Mouse (Mus musculus) gastrocnemius, adult 2 months (tissue): ENCODE results near the gene Tatdn2. TPM values are rescaled to one million over a fixed set of nuclear protein-coding genes. Genes with fewer than 3 reads are reported as not detected.
A peak's percentile ranks its signal among the peaks of the same experiment; 100 is the strongest.

Source experiments
- DNase-seq: peaks from one replicate; pipeline ENCODE4 v3.0.0; 2022
- H3K27ac ChIP-seq: fragments of 200-600 bp; 2 replicates; pipeline ENCODE4 v1.8.1; 2022; ENCODE audit warnings: mild to moderate bottlenecking
- H3K4me3 ChIP-seq: fragments of 200-600 bp; 2 replicates; pipeline ENCODE4 v1.8.1; 2022; ENCODE audit warnings: mild to moderate bottlenecking, moderate library complexity
- CTCF ChIP-seq: fragments of 200-600 bp; IDR thresholded peaks from 2 replicates; pipeline ENCODE4 v1.8.1; 2022; ENCODE audit warnings: antibody characterized with exemption, mild to moderate bottlenecking, moderate library complexity
- intact Hi-C: fragments of 180-260 bp; cut with DNase I; formaldehyde crosslinking; loops from one replicate; pipeline ENCODE4 v1.15.1; 2025
- microRNA-seq: library from miRNA; unstranded; fragments of <30 nt; microRNA quantifications from one replicate; pipeline ENCODE4 v1.2.0, GENCODE M21; 2021
- total RNA-seq, 2 experiments: library from RNA; stranded (reverse); gene quantifications; 2 replicates each; pipeline ENCODE4 v1.2.3; 2021

Gene Tatdn2
- total RNA-seq, 2 experiments from 2014 or later = 36.4 to 41.1 TPM

DNA sequence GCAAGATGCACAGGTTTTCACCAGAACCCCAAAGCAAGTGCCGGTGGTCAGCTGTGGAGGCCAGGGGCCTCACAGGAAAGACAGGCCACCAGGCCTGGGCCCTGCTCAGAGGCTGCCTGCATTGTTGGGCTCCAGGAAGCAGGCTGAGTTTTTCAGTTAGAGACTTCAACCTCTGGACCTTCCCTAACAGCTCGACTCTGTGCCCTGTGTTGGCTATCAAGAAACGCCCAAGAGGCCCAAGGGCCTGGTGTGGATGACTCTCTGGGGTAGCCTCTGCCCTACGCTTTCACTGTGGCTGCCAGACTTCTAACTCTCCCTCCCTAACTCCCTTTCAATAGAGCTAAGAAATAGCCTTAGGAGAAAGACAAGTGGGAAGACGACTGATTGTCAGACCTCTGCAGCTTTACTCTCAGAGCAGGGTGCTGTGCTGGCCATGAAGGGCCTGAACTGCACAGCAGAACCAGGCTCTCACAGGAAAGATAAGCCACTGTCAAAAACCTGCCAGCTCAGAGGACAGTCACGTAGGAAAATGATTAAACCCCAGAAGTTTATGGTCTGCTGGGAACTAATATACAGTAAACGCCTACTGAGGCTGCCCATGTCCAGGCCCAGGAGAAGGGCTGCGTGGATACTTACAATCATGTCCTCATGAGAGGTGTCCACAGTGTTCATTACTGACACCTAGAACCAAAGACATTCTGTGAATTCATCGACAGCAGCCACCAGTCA lies 40.6 kb downstream of the Tatdn2 start:
- DNase-seq = no peak
- H3K4me3 ChIP-seq = no peak overlapping the region
- no peak for TF ChIP-seq CTCF
- no peak overlapping the region for H3K27ac ChIP-seq
- intact Hi-C loops = no loop called here

GRCm38 (mm10) chr6:113740236-113741217 lies 43.7 kb downstream of the Tatdn2 start, which contains the start of gene Sec13:
Gene Sec13, minus strand, starts transcription at chr6:113740743.
- peak; percentile 91 for DNase-seq
- peak within 1 kb of the TSS; percentile 93 for H3K27ac ChIP-seq
- intact Hi-C loops = loop anchor here (5.0 kb wide), 1 partner anchor 103 kb away; the partner anchor contains the start of gene Irak2
- TF ChIP-seq CTCF = no peak
- H3K4me3 ChIP-seq = peak within 1 kb of the TSS; percentile 92

DNA sequence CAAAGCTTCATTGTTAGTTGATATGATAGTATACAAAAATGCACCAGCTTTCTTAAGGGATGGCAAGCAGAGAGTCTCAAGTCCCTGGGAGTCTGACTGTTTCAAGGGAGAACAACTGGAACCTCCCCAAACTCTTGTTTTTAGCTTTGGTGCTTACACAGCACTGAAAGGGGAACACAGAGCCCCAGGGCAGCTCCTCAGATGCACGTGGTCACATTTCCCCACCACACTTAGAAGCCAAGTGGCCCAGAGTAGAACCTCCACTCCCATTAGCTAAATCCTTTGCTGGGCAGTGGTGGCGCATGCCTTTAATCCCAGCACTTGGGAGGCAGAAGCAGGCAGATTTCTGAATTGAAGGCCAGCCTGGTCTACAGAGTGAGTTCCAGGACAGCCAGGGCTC lies 44.6 kb downstream of the Tatdn2 start:
- DNase-seq = no peak
- TF ChIP-seq CTCF = no peak
- H3K4me3 ChIP-seq = no peak overlapping the region
- intact Hi-C loops = loop anchor here (5.0 kb wide), 1 partner anchor 104 kb away; the partner anchor contains the start of gene Irak2
- H3K27ac ChIP-seq = no peak overlapping the region

- DNase-seq = no peak
- Histone ChIP-seq H3K4me3 (no peak overlapping the region), H3K27ac (no peak overlapping the region)
- no peak for TF ChIP-seq CTCF
- intact Hi-C loops = loop anchor here (5.0 kb wide), 1 partner anchor 105 kb away; the partner anchor contains the start of gene Irak2
Measured at GRCm38 (mm10) chr6:113742321-113742720, 45.5 kb downstream of the Tatdn2 start.

DNA sequence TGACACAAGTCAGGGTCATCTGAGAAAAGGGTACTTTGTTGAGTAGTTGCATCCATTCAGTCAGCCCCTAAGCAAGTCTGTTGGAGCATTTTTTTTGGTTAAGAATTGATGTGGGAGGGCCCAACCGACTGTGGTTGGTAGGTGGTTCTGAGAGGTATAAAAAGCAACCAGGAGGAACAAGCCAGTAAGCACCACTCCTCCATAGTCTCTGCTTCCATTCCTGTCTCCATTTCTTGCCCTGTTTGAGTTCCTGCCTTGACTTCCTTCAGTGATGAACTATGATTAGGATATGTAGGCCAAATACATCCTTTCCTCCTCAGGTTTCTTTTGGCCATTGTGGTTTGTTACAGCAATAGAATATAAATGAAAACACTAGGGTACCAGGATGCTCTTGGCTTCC lies 46.3 kb downstream of the Tatdn2 start:
- Histone ChIP-seq H3K4me3 (no peak overlapping the region), H3K27ac (no peak overlapping the region)
- intact Hi-C loops = loop anchor here (5.0 kb wide), 1 partner anchor 106 kb away; the partner anchor contains the start of gene Irak2
- DNase-seq = no peak
- TF ChIP-seq CTCF = no peak

GRCm38 (mm10) chr6:113745117-113745516 lies 48.3 kb downstream of the Tatdn2 start:
- no peak for DNase-seq
- intact Hi-C loops = no loop called here
- no peak for TF ChIP-seq CTCF
- Histone ChIP-seq H3K27ac (no peak overlapping the region), H3K4me3 (no peak overlapping the region)

GRCm38 (mm10) chr6:113747284-113747683 lies 50.4 kb downstream of the Tatdn2 start:
- DNase-seq = no peak
- no peak overlapping the region for H3K4me3 ChIP-seq
- no peak for TF ChIP-seq CTCF
- intact Hi-C loops = no loop called here
- no peak overlapping the region for H3K27ac ChIP-seq

- Histone ChIP-seq H3K27ac (no peak overlapping the region), H3K4me3 (peak overlapping the region; percentile 29)
- TF ChIP-seq CTCF = no peak
- intact Hi-C loops = no loop called here
- no peak for DNase-seq
Measured at GRCm38 (mm10) chr6:113748351-113748750, 51.5 kb downstream of the Tatdn2 start.

GRCm38 (mm10) chr6:113749119-113749685 lies 52.4 kb downstream of the Tatdn2 start:
- no peak for TF ChIP-seq CTCF
- intact Hi-C loops = no loop called here
- DNase-seq = no peak
- Histone ChIP-seq H3K4me3 (no peak overlapping the region), H3K27ac (no peak overlapping the region)

Small RNA genes within 50 kb of the gene (microRNA-seq; reads per million reads assigned to microRNA genes)
- not detected for gene Mir7042

Other genes with a start within 250 kb of the Tatdn2 start
- under 1 TPM; 0.25 to 0.26 TPM for gene Il17re, start 238.6 kb upstream of the Tatdn2 start, total RNA-seq
- gene Il17rc, start 225.6 kb upstream of the Tatdn2 start, total RNA-seq = 1 to 10 TPM; 4.2 to 4.7 TPM
- 10 to 100 TPM; 47.5 to 54.4 TPM for gene Creld1, start 213.8 kb upstream of the Tatdn2 start, total RNA-seq
- under 1 TPM; 0.08 to 0.11 TPM for gene Prrt3, start 195.1 kb upstream of the Tatdn2 start, total RNA-seq
- 10 to 100 TPM; 54.9 to 63.2 TPM for gene Emc3, start 165.4 kb upstream of the Tatdn2 start, total RNA-seq
- under 1 TPM; 0.10 to 0.28 TPM for gene Fancd2, start 165.4 kb upstream of the Tatdn2 start, total RNA-seq
- not detected for gene Fancd2os, start 96.3 kb upstream of the Tatdn2 start, total RNA-seq
- 10 to 100 TPM; 37.3 to 46.0 TPM for gene Brk1, start 92.3 kb upstream of the Tatdn2 start, total RNA-seq
- 1 to 10 TPM; 5.1 to 5.9 TPM for gene Vhl, start 73.1 kb upstream of the Tatdn2 start, total RNA-seq
- 1 to 10 TPM; 3.9 to 6.1 TPM for gene Irak2, start 58.6 kb upstream of the Tatdn2 start, total RNA-seq
- 1 to 10 TPM in 1 of 2 experiments, not detected in 1; 1.0 TPM for gene Ghrl, start 22.8 kb downstream of the Tatdn2 start, total RNA-seq
- 10 to 100 TPM; 60.0 to 74.1 TPM for gene Sec13, start 43.7 kb downstream of the Tatdn2 start, total RNA-seq